Mouse (Mus musculus) cerebellum, adult 2 months (tissue): ENCODE measurements around the gene Rpl4. TPM values are rescaled to one million over a fixed set of nuclear protein-coding genes. Genes with fewer than 3 reads are reported as not detected.
A peak's percentile ranks its signal among the peaks of the same experiment; 100 is the strongest.

Source experiments
- DNase-seq, 2 experiments: peaks; one replicate each; pipeline ENCODE4 v3.0.0; 2021
- H3K27ac ChIP-seq: fragments of 200-500 bp; 2 replicates; pipeline ENCODE4 v1.5.1; 2012; ENCODE audit warnings: low read length, control low read depth, inconsistent platforms; ENCODE audit not compliant: insufficient read depth
- H3K27me3 ChIP-seq: fragments of 200-500 bp; 2 replicates; pipeline ENCODE4 v1.6.1; 2012; ENCODE audit warnings: inconsistent platforms, mild to moderate bottlenecking, low read length, moderate library complexity; ENCODE audit not compliant: control insufficient read depth, insufficient read depth
- H3K4me1 ChIP-seq: fragments of 200-500 bp; 2 replicates; pipeline ENCODE4 v1.6.1; 2011; ENCODE audit warnings: low read length; ENCODE audit not compliant: control insufficient read depth, insufficient read depth
- H3K4me3 ChIP-seq: fragments of 200-500 bp; replicated peaks from 2 replicates; pipeline ENCODE3; 2011; ENCODE audit warnings: mild to moderate bottlenecking, low read depth, low read length, control low read depth; ENCODE audit not compliant: insufficient read depth
- CTCF ChIP-seq: fragments of 200-500 bp; IDR thresholded peaks from 2 replicates; pipeline ENCODE4 v1.5.1; 2011; ENCODE audit warnings: low read depth, mild to moderate bottlenecking, control low read depth, low read length, moderate library complexity, borderline replicate concordance; ENCODE audit not compliant: insufficient read depth
- POLR2A ChIP-seq: fragments of 200-500 bp; IDR thresholded peaks from 2 replicates; pipeline ENCODE4 v1.6.1; 2011; ENCODE audit warnings: low read length, control low read depth, borderline replicate concordance; ENCODE audit not compliant: insufficient read depth
- WGBS: fragments of 180-500 bp; shearing (Covaris S2); methylation state at CpG from one replicate; pipeline ENCODE4 v1.1.7; 2018; 5-methylcytosine and 5-hydroxymethylcytosine counted together
- polyA plus RNA-seq: library from polyadenylated mRNA; depleted of rRNA; stranded (reverse); fragments of >200 nt; gene quantifications from 2 replicates; pipeline ENCODE4 v1.2.3, GENCODE M21; 2012; rRNA removed

The Rpl4 gene
- polyA plus RNA-seq, 1 experiment: 489 TPM

GRCm38 (mm10) chr9:64219305-64219704 is 46.1 kb downstream of the Rpl4 start:
- H3K4me1 ChIP-seq: no peaks in the 10 kb centered on the region
- TF ChIP-seq POLR2A (no peak), CTCF (no peak)
- H3K27me3 ChIP-seq: no peaks in the 10 kb centered on the region
- WGBS: 96% methylated on average over 1 of the region's 1 CpGs
- H3K27ac ChIP-seq: no peak overlapping the region
- DNase-seq: no peak
- no peak overlapping the region for H3K4me3 ChIP-seq

GRCm38 (mm10) chr9:64219772-64220420 is 46.7 kb downstream of the Rpl4 start:
- TF ChIP-seq POLR2A (no peak), CTCF (no peak)
- no peaks in the 10 kb centered on the region for H3K4me1 ChIP-seq
- WGBS: 92% methylated on average over 10 of the region's 10 CpGs

GRCm38 (mm10) chr9:64220603-64221002 is 47.4 kb downstream of the Rpl4 start:
- Histone ChIP-seq H3K27ac (no peak overlapping the region), H3K27me3 (no peaks in the 10 kb centered on the region), H3K4me3 (no peak overlapping the region), H3K4me1 (no peaks in the 10 kb centered on the region)
- TF ChIP-seq CTCF: no peak
- TF ChIP-seq POLR2A: no peak
- DNase-seq: no peak
- 79% methylated on average over 1 of the region's 1 CpGs for WGBS

More at GRCm38 (mm10) chr9:64219772-64220420, 46.7 kb downstream of the Rpl4 start:
- DNase-seq: no peak
- Histone ChIP-seq H3K4me3 (no peak overlapping the region), H3K27ac (no peak overlapping the region), H3K27me3 (no peaks in the 10 kb centered on the region)

- 87% methylated on average over 4 of the region's 4 CpGs for WGBS
- no peaks in the 10 kb centered on the region for H3K27me3 ChIP-seq
- H3K27ac ChIP-seq: no peak overlapping the region
- no peak for DNase-seq
- no peak overlapping the region for H3K4me3 ChIP-seq
- TF ChIP-seq CTCF (no peak), POLR2A (no peak)
- no peaks in the 10 kb centered on the region for H3K4me1 ChIP-seq
Observed at GRCm38 (mm10) chr9:64221480-64221879, 48.3 kb downstream of the Rpl4 start.

GRCm38 (mm10) chr9:64222098-64222497 is 48.9 kb downstream of the Rpl4 start:
- Histone ChIP-seq H3K4me1 (no peaks in the 10 kb centered on the region), H3K27me3 (no peaks in the 10 kb centered on the region), H3K4me3 (no peak overlapping the region), H3K27ac (no peak overlapping the region)
- DNase-seq: no peak
- TF ChIP-seq POLR2A (no peak), CTCF (no peak)
- 56% methylated on average over 2 of the region's 2 CpGs for WGBS

- Histone ChIP-seq H3K4me1 (0 out of 2 replicates have a peak, but pooled peaks cover 4% of the 10 kb centered on the region), H3K4me3 (no peak overlapping the region), H3K27ac (no peak overlapping the region), H3K27me3 (no peaks in the 10 kb centered on the region)
- DNase-seq: no peak
- TF ChIP-seq POLR2A: no peak
- TF ChIP-seq CTCF: no peak
Observed at GRCm38 (mm10) chr9:64225805-64226204, 52.6 kb downstream of the Rpl4 start.

- no peaks in the 10 kb centered on the region for H3K27me3 ChIP-seq
- TF ChIP-seq CTCF (no peak), POLR2A (no peak)
- DNase-seq: no peak
- 0 out of 2 replicates have a peak, but pooled peaks cover 6% of the 10 kb centered on the region for H3K4me1 ChIP-seq
- H3K4me3 ChIP-seq: no peak overlapping the region
- 0 out of 2 replicates have a peak overlapping the region, but pooled peaks have one; percentile 21 for H3K27ac ChIP-seq
- WGBS: 90% methylated on average over 12 of the region's 12 CpGs
Observed at GRCm38 (mm10) chr9:64227736-64228135, 54.6 kb downstream of the Rpl4 start.

Other genes starting within 250 kb of the Rpl4 start
- 2.0 and 2.4 TPM in 2 replicates for gene Smad6, start 151.3 kb upstream of the Rpl4 start, polyA plus RNA-seq
- gene Lctl, start 56.2 kb upstream of the Rpl4 start, polyA plus RNA-seq: 0.14 and 0.38 TPM in 2 replicates
- gene Zwilch, start 271 bp upstream of the Rpl4 start, polyA plus RNA-seq: 3.1 and 3.7 TPM in 2 replicates
- 32.3 and 33.6 TPM in 2 replicates for gene Snapc5, start 5.9 kb downstream of the Rpl4 start, polyA plus RNA-seq
- gene Uchl4, start 61.8 kb downstream of the Rpl4 start, polyA plus RNA-seq: 0.11 and 0.13 TPM in 2 replicates
- 109 and 119 TPM in 2 replicates for gene Map2k1, start 80.3 kb downstream of the Rpl4 start, polyA plus RNA-seq
- gene Tipin, start 108.2 kb downstream of the Rpl4 start, polyA plus RNA-seq: 40.8 and 44.6 TPM in 2 replicates
- 41.7 and 43.0 TPM in 2 replicates for gene Dis3l, start 167.9 kb downstream of the Rpl4 start, polyA plus RNA-seq
- 66.9 and 85.2 TPM in 2 replicates for gene Megf11, start 212.3 kb downstream of the Rpl4 start, polyA plus RNA-seq